Mouse (Mus musculus) effector memory CD4-positive, alpha-beta T cell, adult 5 months (primary cell): ENCODE measurements around the gene Gm10376. TPM values are rescaled to one million over a fixed set of nuclear protein-coding genes. Genes with fewer than 3 reads are reported as not detected.

ENCODE experiments used
- polyA plus RNA-seq: library from polyadenylated mRNA; unstranded; fragments of 100-300 nt; shearing (Covaris generic); gene quantifications from one replicate; pipeline ENCODE4 v1.2.1, GENCODE M21; 2017

Gene Gm10376
- not detected for polyA plus RNA-seq

GRCm38 (mm10) chr14:43015528-43015927, at the start of gene Gm10376:
Gene Gm10376 (minus strand): TSS chr14:43015628.

GRCm38 (mm10) chr14:42993524-42993923, 21.9 kb downstream of the Gm10376 start, which contains the start of gene Gm8082:
Gene Gm8082 (minus strand): TSS chr14:42993624.

Other genes starting within 250 kb of the Gm10376 start
- not detected for gene Gm3015, start 246.8 kb downstream of the Gm10376 start, polyA plus RNA-seq
- gene Gm10377, start 217.6 kb downstream of the Gm10376 start, polyA plus RNA-seq = not detected
- not detected for gene Gm21977, start 162.2 kb downstream of the Gm10376 start, polyA plus RNA-seq
- gene Gm8082, start 22.0 kb downstream of the Gm10376 start, polyA plus RNA-seq = not detected
- gene Gm8094, start 61.0 kb upstream of the Gm10376 start, polyA plus RNA-seq = 0.55 TPM
- gene Gm8104, start 85.0 kb upstream of the Gm10376 start, polyA plus RNA-seq = not detected
- not detected for gene Gm7233, start 164.2 kb upstream of the Gm10376 start, polyA plus RNA-seq
- gene Gm8122, start 219.7 kb upstream of the Gm10376 start, polyA plus RNA-seq = not detected
- 0.29 TPM for gene Gm8126, start 243.0 kb upstream of the Gm10376 start, polyA plus RNA-seq